Mouse (Mus musculus): ENCODE results near the gene Dock6.

- TF ChIP-seq CTCF (IDR thresholded peaks at IDR 0.05; ENCODE audit: low read depth) (no peak), EP300 (optimal IDR thresholded peaks at IDR 0.05) (no peak)
Observed at GRCm38 (mm10) chr9:21853961-21854360, 1.5 kb upstream of the Dock6 start.

Data from stomach, postnatal 0 days (tissue).